Mouse (Mus musculus) hematopoietic stem cell, adult 5-6 weeks (primary cell): ENCODE results near the gene Pik3cg. TPM values are rescaled to one million over a fixed set of nuclear protein-coding genes. Genes with fewer than 3 reads are reported as not detected.

ENCODE experiments used
- ATAC-seq, 2 experiments: fragments of 125-278 bp in 1 of 2; replicated peaks in 1 of 2; 2 replicates each; pipeline ENCODE4 v1.8.0; 2016 to 2017; ENCODE audit warnings: inconsistent platforms in 2 of 2, mild to moderate bottlenecking in 2 of 2, moderate number of reproducible peaks in 2 of 2, low read depth in 1 of 2, moderate TSS enrichment in 1 of 2; ENCODE audit not compliant: low FRiP score in 2 of 2, poor library complexity in 2 of 2, severe bottlenecking in 2 of 2, insufficient read depth in 1 of 2, low TSS enrichment in 1 of 2
- total RNA-seq: library from RNA; stranded (forward); fragments of 172-1452, 232-1000 nt; gene quantifications from 2 replicates; pipeline ENCODE4 v1.2.3, GENCODE M21; 2017

Gene Pik3cg
- total RNA-seq, 1 experiment from 2014 or later = 53.0 TPM

DNA sequence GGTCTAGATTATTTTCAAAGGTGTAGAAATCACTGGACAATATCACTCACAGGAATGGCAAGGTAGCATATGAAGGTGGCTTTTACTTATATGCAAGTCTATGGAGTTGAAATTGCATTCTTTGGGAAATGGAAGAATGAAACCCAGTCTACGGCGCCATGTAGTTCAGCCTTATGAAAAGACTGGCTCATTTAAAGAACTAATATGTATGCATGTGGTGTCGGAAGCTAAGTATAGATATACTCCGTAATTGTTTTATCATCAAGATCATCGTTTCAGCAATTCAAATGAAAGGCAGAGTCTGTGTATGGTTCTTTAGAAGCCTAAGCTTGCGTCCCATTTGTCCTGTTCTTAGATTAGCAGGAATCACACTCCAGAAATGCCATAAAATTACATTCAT is 34.0 kb downstream of the Pik3cg start:
- ATAC-seq = no peak

DNA sequence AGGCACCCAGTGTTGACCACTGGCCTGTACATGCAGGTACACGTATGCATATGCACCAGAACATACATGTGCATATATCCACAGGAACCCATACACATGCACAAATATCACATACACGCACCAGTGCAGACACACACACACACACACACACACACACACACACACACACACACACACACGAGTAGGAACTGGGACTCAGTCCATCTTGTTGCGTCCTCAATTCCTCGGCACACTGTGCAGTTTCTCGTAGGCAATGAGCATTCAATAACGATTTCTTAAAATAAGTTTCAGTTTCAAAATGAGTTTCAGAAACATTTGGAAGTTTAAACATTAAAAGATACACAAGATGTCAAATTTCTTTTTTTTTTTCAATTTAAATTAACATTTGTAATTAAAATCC is 35.6 kb downstream of the Pik3cg start:
- no peak for ATAC-seq

DNA sequence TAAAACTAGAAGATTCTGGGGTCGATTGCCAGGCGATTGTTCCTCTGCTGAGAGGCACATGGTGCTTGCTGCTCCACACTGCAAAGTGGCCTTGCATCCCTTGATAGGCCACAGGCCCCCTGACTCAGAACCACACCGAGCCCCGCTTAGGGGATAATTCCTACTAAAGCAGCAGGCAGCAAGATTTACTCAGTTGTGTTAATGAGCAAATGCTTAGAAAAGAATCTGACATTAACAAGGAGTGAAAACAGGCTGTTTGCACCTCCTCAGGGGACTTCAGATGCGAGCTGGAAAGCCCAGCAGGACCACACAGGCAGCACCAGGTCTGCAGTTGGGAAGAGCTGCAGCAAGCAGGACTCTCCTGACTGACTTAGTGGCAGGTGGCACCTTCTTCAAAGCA is 39.3 kb downstream of the Pik3cg start:
- ATAC-seq = peak in 1 of 2 experiments; percentile 12; a peak in 1 of 4 replicates

DNA sequence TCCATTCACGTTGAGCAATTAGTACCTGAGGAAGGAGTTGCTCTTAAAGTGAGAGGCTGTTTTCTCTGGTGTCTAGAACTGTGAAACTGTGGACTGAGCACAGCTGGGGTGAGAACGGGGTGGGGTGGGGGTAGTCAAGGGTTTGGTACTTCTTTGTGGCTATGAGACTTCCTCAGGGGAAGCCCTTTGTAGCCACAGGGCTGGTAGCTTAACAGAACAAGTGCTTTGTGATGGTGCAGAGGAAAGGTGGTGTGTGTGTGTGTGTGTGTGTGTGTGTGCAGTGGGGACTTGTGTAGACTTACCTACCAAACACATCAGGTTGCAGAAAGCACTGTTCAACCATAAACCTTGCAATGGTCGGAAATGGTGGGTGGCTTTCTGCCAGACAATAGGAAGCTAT is 39.7 kb downstream of the Pik3cg start:
- ATAC-seq = peak; percentile 92 to 93

DNA sequence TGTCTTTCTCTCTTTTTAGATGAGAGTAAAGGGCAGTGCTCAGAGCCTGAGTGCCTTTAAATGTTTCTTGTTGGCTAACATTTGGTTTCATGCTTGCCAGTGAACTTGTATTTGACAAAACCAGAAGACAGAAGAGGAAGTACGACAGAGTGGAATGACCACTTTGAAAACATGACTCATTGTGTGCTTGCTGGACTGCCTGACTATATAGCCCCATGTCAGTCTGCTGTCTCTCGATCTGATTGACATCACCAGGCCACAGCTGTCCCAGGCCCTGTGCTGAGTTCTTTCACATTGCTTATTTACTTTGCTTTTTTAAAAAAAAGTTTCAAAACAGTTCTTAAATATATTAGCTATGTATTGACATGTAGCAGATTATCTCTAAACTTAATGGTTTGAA is 44.8 kb downstream of the Pik3cg start:
- ATAC-seq = peak; percentile 69 to 81

DNA sequence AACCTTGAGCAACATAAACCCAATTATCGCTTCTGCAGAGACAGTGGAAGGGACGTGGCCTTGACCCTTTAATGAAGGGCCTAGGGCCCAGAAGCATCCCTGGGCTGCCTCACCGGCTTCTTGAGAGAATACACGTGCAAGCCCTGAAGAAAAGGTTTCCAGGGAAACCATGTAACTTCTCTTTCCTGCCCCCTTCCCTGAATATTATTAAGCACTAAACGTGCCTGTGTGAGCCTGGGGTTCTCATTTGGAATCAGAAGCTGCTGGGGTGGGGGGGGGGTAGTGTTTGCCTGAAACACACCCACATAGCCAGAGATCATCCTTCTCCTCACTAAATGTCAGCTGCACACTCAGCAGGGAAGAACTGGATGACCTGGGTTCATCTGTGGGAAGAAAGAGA is 49.7 kb downstream of the Pik3cg start:
- no peak for ATAC-seq

DNA sequence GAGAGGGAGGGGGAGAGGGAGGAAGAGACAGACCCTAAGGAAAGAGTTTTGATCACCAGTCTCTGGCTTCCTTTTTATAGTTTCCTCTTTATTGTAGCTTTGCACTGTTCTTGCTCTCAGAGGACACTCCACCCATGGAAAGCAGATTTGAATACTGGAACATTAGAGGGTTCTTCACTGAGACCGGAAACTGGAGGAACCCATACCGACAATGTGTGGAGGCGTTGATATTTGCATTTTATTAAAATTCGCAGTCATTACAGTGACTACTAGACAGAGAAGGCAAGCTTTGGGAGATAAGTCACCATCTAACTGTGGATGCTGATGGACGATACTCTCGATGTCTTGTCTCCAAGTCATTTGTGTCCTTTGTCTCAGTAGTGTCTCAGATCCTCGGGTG is 61.9 kb downstream of the Pik3cg start:
- no peak for ATAC-seq

DNA sequence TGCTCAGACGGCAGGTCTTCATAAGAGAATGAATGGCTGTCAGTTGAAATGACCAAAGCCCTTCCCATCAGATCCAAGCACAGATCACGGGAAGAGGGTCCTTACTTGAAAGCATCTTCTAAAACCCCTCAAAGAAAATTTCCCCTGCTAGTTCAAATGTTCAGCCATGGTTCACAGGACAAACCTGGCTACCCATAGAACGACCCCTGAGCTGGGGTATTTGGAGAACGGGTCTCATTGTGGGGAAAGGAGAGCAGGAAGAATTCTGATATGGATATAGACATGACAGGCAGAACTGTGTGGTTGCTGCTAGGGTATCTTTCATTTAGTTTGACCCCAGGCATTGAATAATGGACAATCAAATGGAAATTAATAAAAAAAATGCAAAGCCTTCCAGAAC is 62.8 kb downstream of the Pik3cg start:
- ATAC-seq = no peak

DNA sequence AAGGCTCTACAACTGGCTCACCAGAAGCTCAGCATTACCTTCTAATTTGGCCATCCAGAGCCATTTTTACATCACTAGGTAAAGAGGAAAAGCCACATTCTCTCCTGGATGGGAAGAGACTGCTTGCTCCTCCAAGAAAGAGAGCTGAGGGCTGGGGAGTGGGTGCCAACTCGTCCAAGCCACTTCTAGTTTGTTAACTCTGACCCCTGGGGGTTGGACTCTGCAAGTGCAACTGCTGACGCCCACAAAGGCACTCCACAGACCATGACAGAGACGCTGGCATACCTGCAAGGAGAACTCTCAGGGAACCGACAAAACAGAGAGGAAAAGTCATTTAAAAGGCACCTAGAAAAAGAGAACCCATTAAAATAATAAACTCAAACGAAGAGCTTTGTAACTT is 63.9 kb downstream of the Pik3cg start:
- peak; percentile 78 to 80; a peak in 3 of 4 replicates for ATAC-seq

DNA sequence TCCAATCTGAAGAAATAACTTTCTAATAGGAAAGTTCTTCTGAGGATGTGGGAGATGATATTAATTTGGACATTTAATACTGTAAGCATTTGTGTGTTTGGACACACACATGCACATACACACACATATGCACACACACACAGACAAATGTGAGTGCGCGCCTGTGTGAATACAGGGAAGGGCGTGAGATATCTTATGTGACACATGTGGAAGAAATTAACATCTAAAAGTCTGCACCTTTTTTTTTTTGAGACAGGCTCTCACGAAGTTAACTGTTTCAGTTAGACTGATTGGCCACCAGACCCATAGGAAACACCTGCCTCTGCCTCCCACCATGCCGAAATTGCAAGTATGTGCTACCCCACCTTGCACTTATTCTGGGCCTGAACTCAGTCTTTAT is 64.7 kb downstream of the Pik3cg start:
- ATAC-seq = no peak

DNA sequence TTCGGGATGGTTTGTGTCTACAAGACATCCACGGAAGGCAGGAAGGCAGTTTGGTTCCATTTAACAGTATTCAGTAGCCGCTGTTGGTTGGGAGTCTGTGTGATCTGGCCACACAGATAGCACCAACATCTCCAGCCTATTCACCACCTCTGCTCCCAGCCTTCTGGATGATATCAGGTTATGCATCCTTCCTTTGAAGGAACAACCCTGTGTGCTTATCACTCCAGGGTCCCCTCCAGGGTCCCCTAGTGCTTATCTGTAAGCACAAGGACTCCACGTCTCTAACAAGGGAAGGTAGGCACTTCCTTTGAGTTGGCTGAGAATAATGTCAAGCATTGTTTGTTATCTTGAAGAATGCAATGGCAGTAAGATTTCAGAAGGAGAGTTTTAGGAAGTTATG is 65.3 kb downstream of the Pik3cg start:
- peak; percentile 20 to 51; a peak in 2 of 4 replicates for ATAC-seq

DNA sequence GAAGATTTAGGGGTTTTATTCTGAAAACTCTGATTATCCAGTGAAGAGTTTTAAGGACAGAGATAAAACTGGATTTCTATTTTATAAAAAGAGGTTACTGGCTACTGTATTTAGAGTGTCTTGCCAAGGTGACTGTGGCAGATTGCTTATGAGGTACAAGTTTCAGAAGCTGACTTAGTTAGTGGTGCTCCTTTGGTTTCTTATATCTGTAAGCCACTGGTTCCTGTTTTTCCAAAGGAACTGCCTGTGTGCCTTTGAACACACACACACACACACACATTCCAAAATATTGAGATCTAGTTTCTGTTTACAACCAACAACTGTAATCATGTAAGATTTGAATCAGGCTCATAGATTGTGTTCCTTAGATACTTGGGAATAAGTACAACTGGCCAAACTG is 66.7 kb downstream of the Pik3cg start:
- ATAC-seq = no peak

DNA sequence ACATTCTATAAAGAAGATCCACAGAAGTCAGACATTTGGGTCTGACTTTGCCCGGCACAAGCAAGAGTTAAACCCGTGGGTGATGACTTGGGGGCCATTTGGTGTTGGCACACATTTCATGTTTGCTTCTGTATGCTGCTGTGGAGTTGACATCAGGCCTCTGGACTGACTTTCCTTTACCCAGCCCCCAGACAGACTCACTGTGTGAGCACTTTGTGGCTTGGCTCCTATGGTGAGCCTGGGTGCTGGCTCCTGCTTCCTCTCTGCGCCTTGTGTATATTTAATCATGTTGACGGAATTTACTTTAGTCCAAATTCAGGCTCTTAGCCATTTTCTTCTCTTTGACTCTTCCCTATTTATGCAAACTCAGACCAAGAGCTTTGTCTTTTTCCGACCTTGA is 69.6 kb downstream of the Pik3cg start:
- peak; percentile 41 to 62 for ATAC-seq

DNA sequence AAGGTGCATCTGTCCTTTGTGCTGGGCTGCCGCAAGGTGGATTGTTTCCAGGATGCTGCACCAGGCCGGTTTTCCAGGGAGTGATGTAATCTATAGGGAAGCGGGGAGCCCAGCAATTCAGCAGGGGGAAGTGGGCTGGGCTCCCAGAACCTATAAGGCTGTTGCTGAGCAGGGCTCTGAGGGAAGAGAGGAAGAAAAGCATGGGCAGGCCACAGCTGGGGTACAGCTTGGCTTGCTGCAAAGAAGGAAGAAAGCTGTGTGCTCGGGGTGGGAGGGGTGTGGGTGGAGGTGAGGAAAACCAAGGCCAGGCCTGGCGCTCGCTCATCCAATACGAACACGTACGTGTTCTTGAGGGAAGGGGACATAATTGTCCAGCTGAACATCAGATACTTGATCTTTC is 70.1 kb downstream of the Pik3cg start:
- ATAC-seq = peak; percentile 65 to 72

DNA sequence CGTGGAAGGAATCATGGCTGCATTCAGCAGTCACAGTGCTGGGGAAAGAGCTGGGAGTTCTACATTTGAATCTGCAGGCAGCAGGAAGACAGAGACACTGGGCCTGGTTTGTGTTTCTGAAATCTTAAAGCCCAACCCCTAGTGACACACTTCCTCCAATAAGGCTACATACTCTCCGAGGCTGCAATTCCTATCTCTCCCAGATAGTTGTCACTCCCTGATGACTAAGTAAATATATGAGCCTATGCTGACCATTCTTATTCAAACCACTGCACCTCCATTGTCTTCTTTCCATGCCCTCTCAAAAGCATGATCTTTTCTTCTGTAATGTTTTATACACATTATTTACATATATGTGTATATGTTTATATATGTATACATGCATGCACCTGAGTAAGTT is 70.9 kb downstream of the Pik3cg start:
- no peak for ATAC-seq

DNA sequence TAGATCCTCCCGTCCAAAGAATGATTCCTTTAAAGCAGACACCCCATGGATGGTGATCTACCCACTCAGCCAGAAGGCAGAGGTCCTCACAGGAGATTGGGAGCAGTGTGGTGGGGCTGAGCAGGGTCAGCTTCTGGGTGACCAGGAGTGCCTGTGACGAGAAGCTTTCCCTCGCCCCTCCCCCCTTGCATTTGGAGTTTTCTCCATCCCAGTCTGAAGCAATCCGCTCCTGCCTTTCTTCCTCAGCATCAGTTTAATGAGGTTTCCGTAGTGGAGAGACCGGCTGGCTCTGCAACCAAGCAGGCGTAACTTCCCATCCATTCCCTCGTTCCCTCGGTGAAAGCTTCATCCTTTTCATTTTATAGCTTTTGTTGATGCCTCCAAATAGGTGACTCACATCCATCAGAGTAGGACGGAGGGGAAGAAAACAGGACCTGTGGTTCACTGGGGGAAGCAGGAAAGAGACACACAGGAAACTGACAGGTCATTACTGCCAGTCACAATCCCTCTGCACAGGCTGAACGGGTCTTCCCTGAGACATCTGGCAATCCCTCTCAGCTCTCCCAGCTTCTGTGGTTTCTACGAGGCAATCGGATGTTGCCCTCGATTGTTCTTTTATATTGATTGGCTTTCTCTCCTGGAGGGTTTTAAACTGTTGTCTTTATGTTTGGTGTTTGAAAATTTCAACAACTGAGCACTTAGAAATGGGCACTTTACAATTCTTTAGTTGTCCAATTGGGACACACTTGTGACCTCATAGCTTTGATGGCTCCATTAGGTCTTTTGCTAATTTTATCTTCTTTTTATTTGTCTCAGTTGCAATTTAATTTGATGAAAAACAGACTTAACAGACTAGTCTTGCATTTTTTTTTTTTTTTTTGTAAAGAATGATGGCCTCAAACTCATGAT is 80.6 kb downstream of the Pik3cg start:
- ATAC-seq = no peak

DNA sequence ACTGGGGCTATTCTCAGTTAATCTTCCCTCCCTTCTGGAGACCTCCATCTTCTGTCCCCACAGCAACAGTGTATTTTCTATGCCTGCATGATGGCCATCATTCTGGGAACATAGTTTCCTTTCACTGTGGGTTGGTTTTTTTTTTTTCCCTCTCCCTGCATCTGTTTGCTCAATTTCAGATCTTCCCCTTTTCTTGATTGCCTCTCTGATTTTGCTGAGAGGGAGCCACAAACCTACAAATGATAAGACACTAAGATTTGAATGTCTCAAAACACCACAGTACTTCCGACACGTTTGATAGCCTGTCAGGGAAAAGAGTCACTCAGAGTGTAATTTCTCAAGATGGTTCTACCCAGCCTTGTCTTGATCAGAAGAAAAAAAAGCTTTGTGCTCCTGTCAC is 81.3 kb downstream of the Pik3cg start:
- ATAC-seq = no peak

DNA sequence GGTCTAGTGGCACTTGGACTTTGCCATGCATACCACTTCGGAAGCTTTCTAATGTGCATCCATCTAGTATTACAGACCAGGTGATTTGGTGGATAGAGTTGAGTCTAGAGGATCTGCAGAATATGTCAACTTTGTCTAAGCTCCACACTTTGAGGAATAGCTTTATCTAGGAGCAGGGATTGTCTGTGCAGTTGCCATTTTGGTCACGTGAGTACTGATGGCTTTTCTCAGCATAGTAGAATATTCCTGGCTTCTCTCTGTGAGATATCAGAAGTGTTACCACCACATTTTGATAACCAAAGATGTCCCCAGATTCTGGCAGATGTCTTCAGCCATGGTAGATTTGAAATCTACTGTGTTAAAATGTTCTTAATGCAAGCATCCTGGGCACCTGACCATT is 84.0 kb downstream of the Pik3cg start:
- no peak for ATAC-seq

DNA sequence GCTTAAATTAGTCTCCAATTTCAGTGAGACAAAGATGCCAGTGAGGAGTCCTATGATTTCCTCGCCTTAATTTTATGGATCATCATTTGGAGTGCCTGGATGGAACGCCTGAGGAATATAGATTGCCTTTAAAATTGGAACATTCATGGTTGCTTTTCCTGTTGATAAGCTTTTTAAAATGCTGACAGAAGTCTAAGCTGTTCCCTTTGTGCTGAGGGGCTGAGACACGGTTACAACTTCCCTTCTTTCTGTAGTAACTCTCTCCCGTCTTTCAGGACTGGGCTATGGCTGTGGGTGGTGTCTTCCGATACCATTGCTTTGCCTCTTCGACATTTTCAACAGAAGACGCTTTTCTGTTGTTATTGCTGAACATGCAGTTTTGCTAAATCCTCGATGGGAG is 84.4 kb downstream of the Pik3cg start:
- ATAC-seq = no peak
